ENCODE assay signal across 8 mouse cellular contexts in genomic region chr10:111507460-111508211, GRCm38 (mm10). TPM values are rescaled to one million over a fixed set of nuclear protein-coding genes. Genes with fewer than 3 reads are reported as not detected.
DNase-seq lines count a peak whose midpoint lies in the region; ATAC-seq and TF ChIP-seq lines count a peak whose summit lies in the region.

No protein-coding gene starts in this region.

- peak overlapping the region; percentile 97 for H3K4me2 ChIP-seq in heart, embryonic 16.5 days (ENCODE audit: low read depth, low read length)
- peak overlapping the region; percentile 93 for H3K4me2 ChIP-seq in liver, embryonic 15.5 days
- H3K4me2 ChIP-seq in neural tube, embryonic 11.5 days (ENCODE audit: low read depth): peak overlapping the region; percentile 55
- peak overlapping the region; percentile 89 for H3K4me2 ChIP-seq in stomach, postnatal 0 days (replicated peaks; ENCODE audit: low read depth)

- ATAC-seq in heart, embryonic 16.5 days (replicated peaks; ENCODE audit: extremely low read depth, insufficient read depth, low FRiP score): 0 out of 2 replicates have a peak, but pooled peaks have one; percentile 5
- ATAC-seq in liver, embryonic 15.5 days (ENCODE audit: insufficient read depth): no peak
- ATAC-seq in neural tube, embryonic 11.5 days (ENCODE audit: insufficient read depth, low FRiP score, low TSS enrichment): no peak; the same call in 1 of the 2 replicates
- ATAC-seq in stomach, postnatal 0 days (ENCODE audit: low FRiP score, low TSS enrichment): peak; percentile 27; the same call in 1 of the 2 replicates

- peak overlapping the region; percentile 86 for H3K4me3 ChIP-seq in forebrain, embryonic 10.5 days
- peak overlapping the region; percentile 81 for H3K4me3 ChIP-seq in heart, embryonic 16.5 days (ENCODE audit: low read length)
- peak overlapping the region; percentile 68 for H3K4me3 ChIP-seq in liver, embryonic 15.5 days (replicated peaks)
- H3K4me3 ChIP-seq in neural tube, embryonic 11.5 days (ENCODE audit: low read depth, low read length): peak overlapping the region; percentile 57
- peak overlapping the region; percentile 85 for H3K4me3 ChIP-seq in stomach, postnatal 0 days (ENCODE audit: low read depth, low read length)

- DNase-seq in B cell, adult 2 months: peak; percentile 72 to 74
- DNase-seq in adrenal gland, postnatal 36 days: peak; percentile 67 to 79
- peak; percentile 68 for DNase-seq in forebrain, embryonic 10.5 days (ENCODE audit: extremely low spot score, low spot score)
- DNase-seq in kidney, postnatal 10 days: peak; percentile 81
- DNase-seq in neural tube, embryonic 11.5 days (ENCODE audit: low spot score): peak; percentile 65
- DNase-seq in stomach, postnatal 0 days (ENCODE audit: low spot score): peak; percentile 84

- H3K36me3 ChIP-seq in forebrain, embryonic 10.5 days (replicated peaks): no peaks in the 10 kb centered on the region
- 0 out of 2 replicates have a peak, but pooled peaks cover 2% of the 10 kb centered on the region for H3K36me3 ChIP-seq in heart, embryonic 16.5 days (ENCODE audit: control insufficient read depth, insufficient read depth)
- no peaks in the 10 kb centered on the region for H3K36me3 ChIP-seq in liver, embryonic 15.5 days (replicated peaks)
- no peaks in the 10 kb centered on the region for H3K36me3 ChIP-seq in neural tube, embryonic 11.5 days (ENCODE audit: control insufficient read depth, insufficient read depth, low read length)
- H3K36me3 ChIP-seq in stomach, postnatal 0 days (ENCODE audit: control insufficient read depth, insufficient read depth, low read length): no peaks in the 10 kb centered on the region

- peak overlapping the region; percentile 96 for H3K9ac ChIP-seq in heart, embryonic 16.5 days (ENCODE audit: low read length)
- H3K9ac ChIP-seq in liver, embryonic 15.5 days: peak overlapping the region; percentile 69; the same call in 1 of the 2 replicates
- H3K9ac ChIP-seq in neural tube, embryonic 11.5 days (ENCODE audit: low read length): peak overlapping the region; percentile 77
- H3K9ac ChIP-seq in stomach, postnatal 0 days (ENCODE audit: low read length): peak overlapping the region; percentile 92

- under 1% methylated on average over 38 of the region's 38 CpGs for WGBS in forebrain, embryonic 10.5 days
- 1% methylated on average over 38 of the region's 38 CpGs for WGBS in heart, embryonic 16.5 days
- WGBS in liver, embryonic 15.5 days (ENCODE audit: insufficient replicate concordance): 3% methylated on average over 38 of the region's 38 CpGs
- under 1% methylated on average over 37 of the region's 38 CpGs for WGBS in neural tube, embryonic 11.5 days
- under 1% methylated on average over 38 of the region's 38 CpGs for WGBS in stomach, postnatal 0 days

- peaks cover 66% of the 10 kb centered on the region for H3K4me1 ChIP-seq in forebrain, embryonic 10.5 days
- peaks cover 45% of the 10 kb centered on the region for H3K4me1 ChIP-seq in heart, embryonic 16.5 days (ENCODE audit: control insufficient read depth, insufficient read depth, low read length)
- H3K4me1 ChIP-seq in liver, embryonic 15.5 days (replicated peaks): peaks cover 41% of the 10 kb centered on the region
- H3K4me1 ChIP-seq in neural tube, embryonic 11.5 days (ENCODE audit: control insufficient read depth, insufficient read depth, low read length): peaks cover 9% of the 10 kb centered on the region; the same call in 1 of the 2 replicates
- H3K4me1 ChIP-seq in stomach, postnatal 0 days (replicated peaks; ENCODE audit: control insufficient read depth, insufficient read depth): 0 out of 2 replicates have a peak, but pooled peaks cover 3% of the 10 kb centered on the region

- TF ChIP-seq CTCF in stomach, postnatal 0 days (IDR thresholded peaks at IDR 0.05; ENCODE audit: low read depth): peak; percentile 66

- no peaks in the 10 kb centered on the region for H3K9me3 ChIP-seq in forebrain, embryonic 10.5 days
- no peaks in the 10 kb centered on the region for H3K9me3 ChIP-seq in heart, embryonic 16.5 days (replicated peaks; ENCODE audit: control insufficient read depth, low read length)
- no peaks in the 10 kb centered on the region for H3K9me3 ChIP-seq in liver, embryonic 15.5 days (replicated peaks)
- no peaks in the 10 kb centered on the region for H3K9me3 ChIP-seq in neural tube, embryonic 11.5 days (ENCODE audit: control insufficient read depth, low read length)
- H3K9me3 ChIP-seq in stomach, postnatal 0 days (ENCODE audit: control insufficient read depth, low read length): no peaks in the 10 kb centered on the region

- H3K27me3 ChIP-seq in forebrain, embryonic 10.5 days (ENCODE audit: poor library complexity, severe bottlenecking): peaks cover 21% of the 10 kb centered on the region; the same call in 1 of the 2 replicates
- no peaks in the 10 kb centered on the region for H3K27me3 ChIP-seq in heart, embryonic 16.5 days (ENCODE audit: control insufficient read depth, insufficient read depth, low read length)
- peaks cover 67% of the 10 kb centered on the region for H3K27me3 ChIP-seq in liver, embryonic 15.5 days
- no peaks in the 10 kb centered on the region for H3K27me3 ChIP-seq in neural tube, embryonic 11.5 days (ENCODE audit: control insufficient read depth, insufficient read depth, low read length)
- no peaks in the 10 kb centered on the region for H3K27me3 ChIP-seq in stomach, postnatal 0 days (ENCODE audit: control insufficient read depth, insufficient read depth, low read length)

- TF ChIP-seq EP300 in stomach, postnatal 0 days (optimal IDR thresholded peaks at IDR 0.05): no peak

- H3K27ac ChIP-seq in forebrain, embryonic 10.5 days: peak overlapping the region; percentile 93
- peak overlapping the region; percentile 98 for H3K27ac ChIP-seq in heart, embryonic 16.5 days (ENCODE audit: low read length)
- H3K27ac ChIP-seq in liver, embryonic 15.5 days (replicated peaks): no peak overlapping the region
- peak overlapping the region; percentile 86 for H3K27ac ChIP-seq in neural tube, embryonic 11.5 days (ENCODE audit: low read depth, low read length)
- peak overlapping the region; percentile 97 for H3K27ac ChIP-seq in stomach, postnatal 0 days (replicated peaks)

RNA-seq across cellular contexts. Expression of gene Phlda1, which starts 1.6 kb away (rescaled TPM):
- 100 to 1,000 TPM; 120 to 126 TPM for total RNA-seq in adrenal gland, postnatal 36 days (2021)
- 12.7 and 15.0 TPM in 2 replicates for polyA plus RNA-seq in forebrain, embryonic 10.5 days (2016; fragmentation: Nextera tagmentation; extraction: Ambion mirVana)
- 27.4 and 27.6 TPM in 2 replicates for polyA plus RNA-seq in heart, embryonic 16.5 days (2015; fragmentation: Nextera tagmentation; extraction: Ambion mirVana)
- 4.2 and 4.8 TPM in 2 replicates for polyA plus RNA-seq in liver, embryonic 15.5 days (2015; fragmentation: Nextera tagmentation; extraction: Ambion mirVana)
- 32.2 and 32.7 TPM in 2 replicates for polyA plus RNA-seq in neural tube, embryonic 11.5 days (2014; fragmentation: Nextera tagmentation; extraction: Ambion mirVana)
- polyA plus RNA-seq in stomach, postnatal 0 days (2015; fragmentation: Nextera tagmentation; extraction: Ambion mirVana): 29.6 and 32.3 TPM in 2 replicates

RNA-seq across cellular contexts. Expression of gene Nap1l1, which starts 34.6 kb away (rescaled TPM):
- total RNA-seq in adrenal gland, postnatal 36 days (2021): 100 to 1,000 TPM; 140 to 149 TPM
- 418 and 443 TPM in 2 replicates for polyA plus RNA-seq in forebrain, embryonic 10.5 days (2016; fragmentation: Nextera tagmentation; extraction: Ambion mirVana)
- polyA plus RNA-seq in heart, embryonic 16.5 days (2015; fragmentation: Nextera tagmentation; extraction: Ambion mirVana): 104 and 115 TPM in 2 replicates
- polyA plus RNA-seq in liver, embryonic 15.5 days (2015; fragmentation: Nextera tagmentation; extraction: Ambion mirVana): 69.6 and 83.5 TPM in 2 replicates
- polyA plus RNA-seq in neural tube, embryonic 11.5 days (2014; fragmentation: Nextera tagmentation; extraction: Ambion mirVana): 339 and 344 TPM in 2 replicates
- polyA plus RNA-seq in stomach, postnatal 0 days (2015; fragmentation: Nextera tagmentation; extraction: Ambion mirVana): 85.1 and 90.6 TPM in 2 replicates

Comparison
In these comparisons a context has a peak if more than half of its experiments do, and no peak if none do; other contexts are left out.
1. ATAC-seq: peak in heart, embryonic 16.5 days (single experiment) and stomach, postnatal 0 days (single experiment); none in liver, embryonic 15.5 days (single experiment) and neural tube, embryonic 11.5 days (single experiment).
2. Peak in every context shown above with its lines, with median percentiles within 50 percentile points of each other: DNase-seq, H3K4me3 ChIP-seq, H3K4me2 ChIP-seq and H3K9ac ChIP-seq.